Mouse (Mus musculus) limb, embryonic 11.5 days (tissue): ENCODE results near the gene Acot3. TPM values are rescaled to one million over a fixed set of nuclear protein-coding genes. Genes with fewer than 3 reads are reported as not detected.
"Not testable (repeated sequence)": the region's sequence is repeated elsewhere in the genome, so short reads cannot be mapped to it uniquely, and the experiment has no call there.

ENCODE experiments used
- ATAC-seq: fragments of 200-750 bp; cut with Nextera tagmentation; 2 replicates; pipeline ENCODE4 v1.8.0; 2017; ENCODE audit warnings: low read depth; ENCODE audit not compliant: insufficient number of reproducible peaks, low FRiP score, low TSS enrichment
- DNase-seq: peaks from one replicate; pipeline ENCODE4 v3.0.0-alpha.2; 2015; ENCODE audit warnings: low spot score
- H3K27ac ChIP-seq: fragments of 300-500 bp; sonication (generic); replicated peaks from 2 replicates; pipeline ENCODE4 v1.5.1; 2014; ENCODE audit warnings: low read depth, mild to moderate bottlenecking, low read length
- H3K27me3 ChIP-seq: fragments of 300-500 bp; sonication (generic); 2 replicates; pipeline ENCODE4 v1.6.1; 2014; ENCODE audit warnings: mild to moderate bottlenecking, low read length, mixed read lengths; ENCODE audit not compliant: control insufficient read depth, insufficient read depth
- H3K36me3 ChIP-seq: fragments of 300-500 bp; sonication (generic); 2 replicates; pipeline ENCODE4 v1.6.1; 2014; ENCODE audit warnings: mild to moderate bottlenecking, low read length, moderate library complexity, mixed read lengths; ENCODE audit not compliant: control insufficient read depth, insufficient read depth
- H3K4me1 ChIP-seq: fragments of 300-500 bp; sonication (generic); 2 replicates; pipeline ENCODE4 v1.6.1; 2014; ENCODE audit warnings: low read length, mixed read lengths; ENCODE audit not compliant: control insufficient read depth, insufficient read depth
- H3K4me2 ChIP-seq: fragments of 300-500 bp; sonication (generic); 2 replicates; pipeline ENCODE4 v1.6.1; 2014; ENCODE audit warnings: low read depth, mild to moderate bottlenecking, moderate library complexity; ENCODE audit not compliant: severe bottlenecking
- H3K4me3 ChIP-seq: fragments of 300-500 bp; sonication (generic); 2 replicates; pipeline ENCODE4 v1.5.1; 2014; ENCODE audit warnings: low read depth, low read length
- H3K9ac ChIP-seq: fragments of 300-500 bp; sonication (generic); 2 replicates; pipeline ENCODE4 v1.6.1; 2014; ENCODE audit warnings: mild to moderate bottlenecking, low read length
- H3K9me3 ChIP-seq: fragments of 300-500 bp; sonication (generic); 2 replicates; pipeline ENCODE4 v1.6.1; 2016; ENCODE audit warnings: low read length; ENCODE audit not compliant: control insufficient read depth
- WGBS: fragments of 180-500 bp; shearing (Covaris S2); extraction: QIAGEN DNeasy Blood & Tissue Kit; methylation state at CpG from one replicate; pipeline ENCODE4 v1.1.7; 2014; 5-methylcytosine and 5-hydroxymethylcytosine counted together
- polyA plus RNA-seq: library from polyadenylated mRNA; unstranded; fragments of >200 nt; fragmentation: Nextera tagmentation; extraction: Ambion mirVana; gene quantifications from 2 replicates; pipeline ENCODE4 v1.2.1, GENCODE M21; 2014

Acot3 gene
- polyA plus RNA-seq, result 0.27 and 0.55 TPM in 2 replicates

DNA sequence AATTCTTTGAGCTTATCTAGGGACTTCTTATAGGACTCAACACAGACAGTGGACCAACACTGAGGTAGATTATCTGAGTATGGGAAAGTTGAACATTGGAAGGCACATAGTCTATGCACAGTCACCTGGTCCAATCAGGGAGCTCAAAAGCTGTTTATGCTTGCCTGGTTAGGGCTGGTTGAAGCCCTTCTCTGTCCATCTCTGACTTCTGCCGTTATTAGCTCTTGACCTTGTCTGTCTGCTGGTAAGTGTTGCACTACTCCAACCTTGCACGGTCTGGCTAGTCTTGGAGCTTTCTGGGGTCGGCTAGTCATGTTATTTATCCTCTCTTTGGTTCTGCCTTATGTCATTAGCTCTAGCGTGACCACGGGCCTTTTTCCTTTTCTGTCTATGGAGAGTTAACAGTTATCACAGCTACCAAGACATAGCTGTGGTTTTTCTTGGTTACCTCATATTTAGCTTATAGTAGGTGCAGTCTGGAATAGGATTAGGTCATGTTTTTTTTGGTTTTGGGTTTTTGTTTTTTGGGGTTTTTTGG, at the start of gene Acot3:
Gene Acot3, plus strand, starts transcription at position 208 of the 538 bp plus-strand sequence.
- no peak within 1 kb of the TSS for H3K4me3 ChIP-seq
- DNase-seq (no peak), ATAC-seq (no peak)
- H3K9me3 ChIP-seq, result no peaks in the 10 kb centered on the region; the same call in 1 of the 2 replicates
- no peak within 1 kb of the TSS for H3K9ac ChIP-seq
- peaks cover 3% of the 10 kb centered on the region; the same call in 1 of the 2 replicates for H3K4me1 ChIP-seq
- H3K27ac ChIP-seq, result no peak within 1 kb of the TSS
- peaks cover 10% of the 10 kb centered on the region for H3K27me3 ChIP-seq
- 86% methylated on average over 5 of the region's 5 CpGs for WGBS
- H3K4me2 ChIP-seq, result no peak within 1 kb of the TSS
- no peaks in the 10 kb centered on the region for H3K36me3 ChIP-seq

DNA sequence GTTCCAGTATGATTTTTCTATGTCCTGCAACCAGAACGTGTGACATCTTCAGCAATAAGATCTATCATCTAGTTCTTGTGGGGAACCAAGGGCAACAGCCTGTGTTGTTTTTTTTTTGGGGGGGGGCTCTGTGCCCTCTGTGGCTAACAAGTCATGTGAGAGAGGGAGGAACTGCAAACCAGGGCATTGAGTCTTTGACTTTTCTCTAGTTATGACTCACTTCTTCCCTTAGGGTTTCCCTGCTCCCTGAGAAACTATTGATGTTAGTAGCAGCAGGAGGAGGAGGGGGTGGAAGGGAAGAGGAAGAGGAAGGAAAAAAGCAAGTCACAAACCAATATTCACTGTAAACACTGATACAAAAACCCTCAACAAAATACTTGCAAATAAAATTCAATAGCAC, 48.1 kb upstream of the Acot3 start:
- Histone ChIP-seq H3K27ac (no peak overlapping the region), H3K27me3 (no peaks in the 10 kb centered on the region), H3K9me3 (no peaks in the 10 kb centered on the region), H3K4me2 (no peak overlapping the region), H3K4me1 (no peaks in the 10 kb centered on the region), H3K9ac (no peak overlapping the region), H3K36me3 (no peaks in the 10 kb centered on the region), H3K4me3 (no peak overlapping the region)
- 89% methylated on average over 1 of the region's 1 CpGs for WGBS
- DNase-seq (no peak), ATAC-seq (no peak)

- Histone ChIP-seq H3K36me3 (no peaks in the 10 kb centered on the region), H3K27ac (no peak overlapping the region), H3K4me1 (peaks cover 3% of the 10 kb centered on the region; the same call in 1 of the 2 replicates), H3K4me2 (no peak overlapping the region), H3K4me3 (no peak overlapping the region), H3K9ac (no peak overlapping the region), H3K27me3 (no peaks in the 10 kb centered on the region), H3K9me3 (no peaks in the 10 kb centered on the region)
- DNase-seq (no peak), ATAC-seq (no peak)
- 94% methylated on average over 11 of the region's 12 CpGs for WGBS
Observed at GRCm38 (mm10) chr12:84008251-84008650, 43.7 kb upstream of the Acot3 start.

GRCm38 (mm10) chr12:84008729-84009128, 43.2 kb upstream of the Acot3 start:
- WGBS, result 80% methylated on average over 8 of the region's 8 CpGs
- Histone ChIP-seq H3K9me3 (no peaks in the 10 kb centered on the region), H3K4me3 (no peak overlapping the region), H3K36me3 (no peaks in the 10 kb centered on the region), H3K27me3 (no peaks in the 10 kb centered on the region), H3K9ac (peak overlapping the region; percentile 67), H3K4me1 (peaks cover 3% of the 10 kb centered on the region; the same call in 1 of the 2 replicates), H3K4me2 (peak overlapping the region; percentile 42), H3K27ac (no peak overlapping the region)
- DNase-seq, result no peak
- no peak for ATAC-seq

GRCm38 (mm10) chr12:84009171-84009965, 42.6 kb upstream of the Acot3 start, which contains the start of gene Acot1:
Gene Acot1, plus strand, starts transcription at chr12:84009490.
- H3K9ac ChIP-seq, result peak within 1 kb of the TSS; percentile 67
- not testable (repeated sequence) for H3K4me1 ChIP-seq, H3K27ac ChIP-seq, H3K9me3 ChIP-seq, H3K27me3 ChIP-seq, H3K36me3 ChIP-seq
- peak within 1 kb of the TSS; percentile 42 for H3K4me2 ChIP-seq
- 2% methylated on average over 53 of the region's 70 CpGs for WGBS
- DNase-seq (peak; percentile 77), ATAC-seq (peak; percentile 94; the same call in 1 of the 2 replicates)
- peak within 1 kb of the TSS; percentile 35 for H3K4me3 ChIP-seq

GRCm38 (mm10) chr12:84010201-84010600, 41.7 kb upstream of the Acot3 start:
- Histone ChIP-seq H3K27me3 (no peaks in the 10 kb centered on the region), H3K9ac (no peak overlapping the region)
- no peak for ATAC-seq

DNA sequence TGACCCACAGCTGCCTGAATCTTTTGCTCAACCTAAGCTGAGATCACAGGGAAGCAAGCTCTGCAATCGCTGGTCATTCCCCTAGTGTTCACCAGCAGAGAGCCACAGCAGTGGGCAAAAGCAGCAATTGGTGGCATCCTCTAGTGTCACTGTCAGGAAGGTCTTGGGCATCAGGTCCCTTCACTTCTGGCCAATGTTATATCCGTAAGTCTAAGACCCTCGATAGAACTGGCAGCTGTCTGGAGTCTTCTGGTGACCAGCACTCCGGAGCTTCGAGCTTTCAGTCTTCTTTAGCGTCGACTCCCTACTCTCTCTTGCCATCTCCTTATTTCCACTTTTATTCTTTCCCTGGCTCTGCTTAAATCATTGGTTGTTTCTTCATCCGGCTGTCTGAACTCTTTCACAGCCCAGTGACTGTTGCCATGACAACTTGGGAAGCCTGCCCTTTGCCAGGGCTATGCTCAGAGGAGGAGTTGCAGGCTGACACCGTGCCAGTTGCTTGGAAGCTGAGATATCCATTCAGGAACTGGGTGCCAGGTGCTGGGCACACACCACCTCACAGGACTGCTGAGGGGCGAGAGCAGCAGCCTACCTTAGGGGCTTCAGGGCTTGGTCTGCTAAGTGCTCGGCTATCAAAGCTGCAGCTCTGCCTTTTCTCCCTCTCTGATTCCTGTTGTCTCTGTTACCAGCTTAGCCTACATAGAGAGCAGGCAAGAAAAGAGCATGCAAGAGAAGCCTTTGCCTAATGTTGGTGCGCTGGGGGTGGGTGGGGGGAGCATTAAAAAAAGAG, 40.5 kb upstream of the Acot3 start:
- no peaks in the 10 kb centered on the region for H3K9me3 ChIP-seq
- no peak overlapping the region for H3K9ac ChIP-seq
- H3K27ac ChIP-seq, result no peak overlapping the region
- WGBS, result 66% methylated on average over 12 of the region's 12 CpGs
- H3K4me3 ChIP-seq, result no peak overlapping the region
- no peaks in the 10 kb centered on the region for H3K36me3 ChIP-seq
- no peaks in the 10 kb centered on the region for H3K27me3 ChIP-seq
- no peak for ATAC-seq
- H3K4me2 ChIP-seq, result no peak overlapping the region
- peaks cover 3% of the 10 kb centered on the region; the same call in 1 of the 2 replicates for H3K4me1 ChIP-seq
- peak; percentile 35 for DNase-seq

More at GRCm38 (mm10) chr12:84010201-84010600, 41.7 kb upstream of the Acot3 start:
- Histone ChIP-seq H3K4me1 (peaks cover 3% of the 10 kb centered on the region; the same call in 1 of the 2 replicates), H3K36me3 (no peaks in the 10 kb centered on the region), H3K9me3 (no peaks in the 10 kb centered on the region), H3K4me2 (no peak overlapping the region; the same call in 1 of the 2 replicates), H3K4me3 (no peak overlapping the region), H3K27ac (no peak overlapping the region)
- DNase-seq, result no peak
- 71% methylated on average over 3 of the region's 3 CpGs for WGBS

DNA sequence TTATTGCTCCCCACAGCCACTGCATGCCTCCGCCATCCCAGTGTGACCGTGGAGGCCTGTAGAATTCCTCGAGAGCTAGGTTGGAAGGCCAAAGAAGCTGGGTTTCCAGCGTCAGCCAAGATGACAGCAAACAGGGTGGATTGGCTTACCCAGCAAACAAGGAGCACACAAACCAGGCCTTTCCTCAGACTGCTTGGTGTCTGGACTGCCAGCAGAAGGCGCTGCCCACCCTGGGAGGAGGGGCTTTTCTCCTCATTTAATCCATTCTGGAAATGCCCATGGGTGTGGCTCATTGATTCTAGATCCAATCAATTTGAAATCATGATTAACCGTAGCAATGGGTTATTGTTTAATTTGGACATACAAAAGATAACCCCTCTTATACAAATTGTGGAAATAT, 38.8 kb upstream of the Acot3 start:
- Histone ChIP-seq H3K9me3 (no peaks in the 10 kb centered on the region), H3K27ac (no peak overlapping the region), H3K9ac (no peak overlapping the region), H3K4me3 (no peak overlapping the region), H3K27me3 (no peaks in the 10 kb centered on the region), H3K36me3 (no peaks in the 10 kb centered on the region), H3K4me1 (peaks cover 3% of the 10 kb centered on the region; the same call in 1 of the 2 replicates), H3K4me2 (no peak overlapping the region)
- WGBS, result 80% methylated on average over 6 of the region's 6 CpGs
- ATAC-seq (no peak), DNase-seq (no peak)
